Mouse (Mus musculus) myocyte (in vitro differentiated cells): ENCODE results near the gene Mov10l1.

Experiments
- E2F4 ChIP-seq: IDR thresholded peaks from one replicate; pipeline ENCODE4 v1.6.1; 2011; ENCODE audit warnings: mild to moderate bottlenecking, control low read depth, moderate library complexity; ENCODE audit not compliant: insufficient read depth
- MAX ChIP-seq: IDR thresholded peaks from one replicate; pipeline ENCODE4 v1.6.1; 2011; ENCODE audit warnings: low read depth, mild to moderate bottlenecking, control low read depth
- MYOD1 ChIP-seq, 3 experiments: IDR thresholded peaks; one replicate each; pipeline ENCODE4 v1.6.1; 2011; ENCODE audit warnings: control low read depth in 2 of 3, low read depth in 2 of 3, mild to moderate bottlenecking in 2 of 3, moderate library complexity in 1 of 3; ENCODE audit not compliant: insufficient read length in 2 of 3, control insufficient read depth in 1 of 3
- POLR2A ChIP-seq: IDR thresholded peaks from one replicate; pipeline ENCODE4 v1.6.1; 2011; ENCODE audit warnings: low read depth, mild to moderate bottlenecking, control low read depth, moderate library complexity; ENCODE audit not compliant: insufficient read length
- POLR2AphosphoS2 ChIP-seq: IDR thresholded peaks from one replicate; pipeline ENCODE4 v1.6.1; 2011; ENCODE audit warnings: low read depth, control low read depth; ENCODE audit not compliant: insufficient read length
- USF1 ChIP-seq: IDR thresholded peaks from one replicate; pipeline ENCODE4 v1.6.1; 2011; ENCODE audit warnings: low read depth, mild to moderate bottlenecking, control low read depth, moderate library complexity

DNA sequence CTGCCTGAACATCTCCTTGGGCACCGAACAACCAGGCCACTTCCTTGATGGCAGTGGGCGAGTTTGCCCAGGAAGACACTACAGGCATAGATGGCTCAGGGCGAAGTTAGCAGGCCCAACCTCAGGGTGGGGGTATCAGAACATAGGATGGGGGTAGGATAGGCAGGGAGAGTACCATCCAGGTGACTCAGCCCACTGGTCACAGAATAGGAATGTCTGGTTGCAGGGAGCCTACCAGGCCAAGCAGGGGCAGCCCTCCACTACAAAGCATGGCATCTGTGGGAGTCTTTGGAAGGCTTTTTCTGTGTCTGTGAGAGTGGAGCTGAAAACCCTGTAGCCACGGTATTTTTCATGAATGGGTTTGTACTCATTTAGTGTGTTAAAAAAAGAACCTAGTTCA is 25.2 kb upstream of the Mov10l1 start:
- no peak for TF ChIP-seq MYOD1 (IDR thresholded peaks at IDR 0.05; ENCODE audit: control insufficient read depth in 1 of 3, insufficient read length in 2 of 3, low read depth in 2 of 3)
- no peak for TF ChIP-seq USF1
- TF ChIP-seq POLR2A, result no peak
- TF ChIP-seq MAX, result no peak
- no peak for TF ChIP-seq E2F4
- no peak for TF ChIP-seq POLR2AphosphoS2
